Mouse (Mus musculus) forebrain, postnatal 0 days (tissue): ENCODE results near the gene Elmod1. TPM values are rescaled to one million over a fixed set of nuclear protein-coding genes. Genes with fewer than 3 reads are reported as not detected.

Experiments used
- ATAC-seq: fragments of 200-750 bp; cut with Nextera tagmentation; 2 replicates; pipeline ENCODE4 v1.8.0; 2017; ENCODE audit warnings: mild to moderate bottlenecking, moderate library complexity
- DNase-seq: peaks from one replicate; pipeline ENCODE4 v3.0.0-alpha.2; 2015
- H3K27ac ChIP-seq: fragments of 300-500 bp; sonication (generic); 2 replicates; pipeline ENCODE4 v1.5.1; 2014; ENCODE audit warnings: low read depth, mild to moderate bottlenecking, antibody characterized with exemption, low read length, moderate library complexity, mixed read lengths
- H3K27me3 ChIP-seq: fragments of 300-500 bp; sonication (generic); 2 replicates; pipeline ENCODE4 v1.6.1; 2014; ENCODE audit warnings: mild to moderate bottlenecking, low read length, mixed read lengths; ENCODE audit not compliant: insufficient read depth
- H3K36me3 ChIP-seq: fragments of 300-500 bp; sonication (generic); 2 replicates; pipeline ENCODE4 v1.6.1; 2014; ENCODE audit warnings: mild to moderate bottlenecking, moderate library complexity; ENCODE audit not compliant: insufficient read depth
- H3K4me1 ChIP-seq: fragments of 300-500 bp; sonication (generic); 2 replicates; pipeline ENCODE4 v1.6.1; 2014; ENCODE audit warnings: antibody characterized with exemption; ENCODE audit not compliant: insufficient read depth
- H3K4me2 ChIP-seq: fragments of 300-500 bp; sonication (generic); 2 replicates; pipeline ENCODE4 v1.6.1; 2014; ENCODE audit warnings: low read depth, mild to moderate bottlenecking, moderate library complexity
- H3K4me3 ChIP-seq: fragments of 300-500 bp; sonication (generic); 2 replicates; pipeline ENCODE4 v1.5.1; 2014; ENCODE audit warnings: low read depth, low read length, mixed read lengths
- H3K9ac ChIP-seq: fragments of 300-500 bp; sonication (generic); 2 replicates; pipeline ENCODE4 v1.6.1; 2014; ENCODE audit warnings: mild to moderate bottlenecking
- H3K9me3 ChIP-seq: fragments of 300-500 bp; sonication (generic); 2 replicates; pipeline ENCODE4 v1.6.1; 2016; ENCODE audit warnings: low read length
- CTCF ChIP-seq: sonication (generic); IDR thresholded peaks from 2 replicates; pipeline ENCODE4 v1.5.1; 2016; ENCODE audit warnings: antibody characterized with exemption, control low read depth, low read depth
- WGBS: fragments of 180-500 bp; shearing (Covaris S2); extraction: QIAGEN DNeasy Blood & Tissue Kit; methylation state at CpG from one replicate; pipeline ENCODE4 v1.1.7; 2014; 5-methylcytosine and 5-hydroxymethylcytosine counted together
- polyA plus RNA-seq: library from polyadenylated mRNA; unstranded; fragments of >200 nt; fragmentation: Nextera tagmentation; extraction: Ambion mirVana; gene quantifications from 2 replicates; pipeline ENCODE4 v1.2.1, GENCODE M21; 2015
- total RNA-seq: library from RNA; depleted of rRNA; stranded (reverse); fragments of >200 nt; gene quantifications from 2 replicates; pipeline ENCODE4 v1.2.3, GENCODE M21; 2014; rRNA removed

Elmod1 gene
- total and polyA plus RNA-seq, 2 experiments from 2014 or later, result 27.2 to 114 TPM

DNA sequence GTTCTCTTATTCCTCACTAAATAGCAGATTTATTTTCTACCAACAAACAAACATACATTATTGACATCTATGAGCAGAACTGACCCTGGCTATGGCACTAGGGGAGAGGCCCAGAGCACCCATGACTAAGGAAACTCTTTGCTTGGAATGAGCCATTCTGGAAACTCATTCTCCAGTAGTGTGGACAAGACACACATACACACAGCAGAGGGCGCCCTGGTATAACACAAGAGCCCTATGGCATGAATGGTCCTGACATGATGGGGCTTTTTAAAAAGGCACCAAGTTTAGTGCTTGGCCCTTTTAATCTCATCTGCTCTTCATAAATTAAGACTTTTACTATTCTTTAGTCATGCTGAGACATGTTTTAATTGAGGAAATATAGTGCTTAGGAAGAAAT, 85.0 kb downstream of the Elmod1 start:
- H3K27me3 ChIP-seq, result no peaks in the 10 kb centered on the region
- 6% methylated on average over 1 of the region's 1 CpGs for whole genome bisulfite sequencing
- H3K36me3 ChIP-seq, result no peaks in the 10 kb centered on the region
- H3K9ac ChIP-seq, result no peak overlapping the region
- H3K27ac ChIP-seq, result no peak overlapping the region
- no peaks in the 10 kb centered on the region for H3K4me1 ChIP-seq
- TF ChIP-seq CTCF, result peak; percentile 90
- ATAC-seq, result peak; percentile 82
- H3K4me2 ChIP-seq, result no peak overlapping the region
- no peak overlapping the region for H3K4me3 ChIP-seq
- H3K9me3 ChIP-seq, result no peaks in the 10 kb centered on the region
- peak; percentile 86 for DNase-seq

GRCm38 (mm10) chr9:53883588-53884280, 91.4 kb downstream of the Elmod1 start:
- no peaks in the 10 kb centered on the region for H3K27me3 ChIP-seq
- peak; percentile 91 for ATAC-seq
- no peaks in the 10 kb centered on the region for H3K36me3 ChIP-seq
- TF ChIP-seq CTCF, result no peak
- H3K4me2 ChIP-seq, result no peak overlapping the region
- no peaks in the 10 kb centered on the region for H3K4me1 ChIP-seq
- H3K4me3 ChIP-seq, result no peak overlapping the region
- no peak overlapping the region for H3K9ac ChIP-seq
- no peak overlapping the region for H3K27ac ChIP-seq
- peak; percentile 55 for DNase-seq
- WGBS, result 76% methylated on average over 23 of the region's 23 CpGs
- no peaks in the 10 kb centered on the region for H3K9me3 ChIP-seq

DNA sequence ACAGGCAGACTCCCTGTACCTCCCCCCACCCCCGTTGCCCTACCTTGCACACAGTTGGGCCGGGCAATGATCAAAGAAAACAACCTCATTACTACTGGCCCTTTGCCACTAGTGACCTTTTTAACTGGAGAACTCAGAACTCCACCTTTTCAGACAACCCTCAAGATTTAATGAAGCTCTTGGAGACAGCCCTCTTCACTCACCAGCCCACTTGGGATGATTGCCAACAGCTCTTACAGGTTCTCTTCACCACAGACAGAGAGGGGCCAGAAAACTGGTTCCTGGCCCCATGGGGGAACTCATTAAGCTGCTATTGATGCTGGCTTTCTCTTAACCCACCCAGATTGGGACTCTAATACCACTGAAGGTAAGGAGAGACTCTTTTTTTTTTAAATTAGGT, 97.7 kb downstream of the Elmod1 start:
- no peak for TF ChIP-seq CTCF
- H3K9me3 ChIP-seq, result no peaks in the 10 kb centered on the region
- H3K9ac ChIP-seq, result no peak overlapping the region
- H3K27ac ChIP-seq, result no peak overlapping the region
- no peak overlapping the region for H3K4me3 ChIP-seq
- H3K4me1 ChIP-seq, result no peaks in the 10 kb centered on the region
- no peaks in the 10 kb centered on the region for H3K27me3 ChIP-seq
- H3K36me3 ChIP-seq, result no peaks in the 10 kb centered on the region
- H3K4me2 ChIP-seq, result no peak overlapping the region
- ATAC-seq (no peak), DNase-seq (no peak)
- 26% methylated on average over 2 of the region's 2 CpGs for WGBS

GRCm38 (mm10) chr9:53873239-53873638, 101.9 kb downstream of the Elmod1 start:
- no peaks in the 10 kb centered on the region for H3K27me3 ChIP-seq
- DNase-seq, result no peak
- no peak overlapping the region for H3K4me3 ChIP-seq
- TF ChIP-seq CTCF, result no peak
- no peaks in the 10 kb centered on the region for H3K4me1 ChIP-seq
- ATAC-seq, result no peak
- H3K9me3 ChIP-seq, result no peaks in the 10 kb centered on the region
- 87% methylated on average over 8 of the region's 8 CpGs for WGBS
- no peak overlapping the region for H3K27ac ChIP-seq
- H3K4me2 ChIP-seq, result no peak overlapping the region
- no peaks in the 10 kb centered on the region for H3K36me3 ChIP-seq
- H3K9ac ChIP-seq, result no peak overlapping the region

Other genes starting within 250 kb of the Elmod1 start
- 15.2 and 19.2 TPM in 2 replicates for gene Slc35f2, start 203.8 kb downstream of the Elmod1 start, total RNA-seq
- 19.3 and 20.2 TPM in 2 replicates for gene Slc35f2, start 203.8 kb downstream of the Elmod1 start, polyA plus RNA-seq
- not detected in 2 replicates for gene Sln, start 125.1 kb downstream of the Elmod1 start, total RNA-seq
- 0.42 TPM in 2 replicates for gene Sln, start 125.1 kb downstream of the Elmod1 start, polyA plus RNA-seq
- gene Tnfaip8l3, start 93.1 kb upstream of the Elmod1 start, total RNA-seq, result 2.2 and 2.3 TPM in 2 replicates
- gene Tnfaip8l3, start 93.1 kb upstream of the Elmod1 start, polyA plus RNA-seq, result 0.50 and 0.71 TPM in 2 replicates